Mouse (Mus musculus) heart, embryonic 15.5 days (tissue): ENCODE results near the gene C530008M17Rik. TPM values are rescaled to one million over a fixed set of nuclear protein-coding genes. Genes with fewer than 3 reads are reported as not detected.

Source experiments
- ATAC-seq: fragments of 200-750 bp; cut with Nextera tagmentation; replicated peaks from 2 replicates; pipeline ENCODE4 v1.8.0; 2017; ENCODE audit warnings: low read depth, moderate TSS enrichment; ENCODE audit not compliant: insufficient number of reproducible peaks, insufficient read depth, low FRiP score
- H3K27ac ChIP-seq: fragments of 300-500 bp; sonication (generic); 2 replicates; pipeline ENCODE4 v1.5.1; 2015; ENCODE audit warnings: mild to moderate bottlenecking, inconsistent platforms
- H3K27me3 ChIP-seq: fragments of 300-500 bp; sonication (generic); 2 replicates; pipeline ENCODE4 v1.6.1; 2015; ENCODE audit warnings: inconsistent platforms
- H3K36me3 ChIP-seq: fragments of 300-500 bp; sonication (generic); 2 replicates; pipeline ENCODE4 v1.6.1; 2015; ENCODE audit warnings: mild to moderate bottlenecking, inconsistent platforms
- H3K4me1 ChIP-seq: fragments of 300-500 bp; sonication (generic); replicated peaks from 2 replicates; pipeline ENCODE4 v1.6.1; 2015; ENCODE audit warnings: inconsistent platforms
- H3K4me2 ChIP-seq: fragments of 300-500 bp; sonication (generic); 2 replicates; pipeline ENCODE4 v1.6.1; 2015; ENCODE audit warnings: inconsistent platforms, mild to moderate bottlenecking, moderate library complexity
- H3K4me3 ChIP-seq: fragments of 300-500 bp; sonication (generic); 2 replicates; pipeline ENCODE4 v1.5.1; 2015; ENCODE audit warnings: mild to moderate bottlenecking, inconsistent platforms
- H3K9ac ChIP-seq: fragments of 300-500 bp; sonication (generic); 2 replicates; pipeline ENCODE4 v1.6.1; 2015; ENCODE audit warnings: mild to moderate bottlenecking, inconsistent platforms
- H3K9me3 ChIP-seq: fragments of 300-500 bp; sonication (generic); replicated peaks from 2 replicates; pipeline ENCODE4 v1.6.1; 2016; ENCODE audit warnings: inconsistent platforms
- WGBS: fragments of 180-500 bp; shearing (Covaris S2); methylation state at CpG from one replicate; pipeline ENCODE4 v1.1.7; 2015; ENCODE audit warnings: mixed read lengths; 5-methylcytosine and 5-hydroxymethylcytosine counted together
- polyA plus RNA-seq: library from polyadenylated mRNA; unstranded; fragments of >200 nt; fragmentation: Nextera tagmentation; extraction: Ambion mirVana; gene quantifications from 2 replicates; pipeline ENCODE4 v1.2.1, GENCODE M21; 2015

Gene C530008M17Rik
- polyA plus RNA-seq, 1 experiment from 2014 or later, result 32.4 TPM

GRCm38 (mm10) chr5:76644234-76644633 lies 12.1 kb upstream of the C530008M17Rik start:
- WGBS, result 92% methylated on average over 7 of the region's 7 CpGs
- Histone ChIP-seq H3K9me3 (no peaks in the 10 kb centered on the region), H3K4me2 (no peak overlapping the region), H3K4me3 (no peak overlapping the region), H3K27ac (no peak overlapping the region), H3K9ac (no peak overlapping the region), H3K36me3 (peaks cover 32% of the 10 kb centered on the region), H3K4me1 (no peaks in the 10 kb centered on the region), H3K27me3 (no peaks in the 10 kb centered on the region)
- ATAC-seq, result no peak

GRCm38 (mm10) chr5:76645091-76645868 lies 11.0 kb upstream of the C530008M17Rik start:
- Histone ChIP-seq H3K27me3 (no peaks in the 10 kb centered on the region), H3K27ac (no peak overlapping the region), H3K9ac (no peak overlapping the region), H3K4me1 (no peaks in the 10 kb centered on the region), H3K36me3 (peaks cover 24% of the 10 kb centered on the region), H3K9me3 (no peaks in the 10 kb centered on the region), H3K4me2 (no peak overlapping the region), H3K4me3 (no peak overlapping the region)
- 88% methylated on average over 10 of the region's 10 CpGs for WGBS
- ATAC-seq, result no peak

DNA sequence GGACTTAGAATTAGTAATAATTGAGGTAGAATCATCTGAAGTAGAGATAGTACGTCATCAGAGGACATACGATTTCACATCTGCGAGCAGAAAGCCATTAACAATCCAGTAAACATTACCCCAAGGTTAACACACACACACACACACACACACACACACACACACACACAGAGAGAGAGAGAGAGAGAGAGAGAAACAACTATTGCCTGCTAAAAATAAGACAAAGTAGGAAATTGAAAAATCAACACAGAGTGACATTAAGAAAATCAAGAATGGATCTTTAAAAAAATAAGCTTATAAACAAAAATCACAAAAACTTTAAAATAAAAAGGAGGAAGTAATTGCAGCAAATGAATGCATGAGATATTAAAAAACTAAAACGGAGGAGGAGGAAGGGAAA lies 6.4 kb upstream of the C530008M17Rik start:
- ATAC-seq, result no peak
- H3K4me3 ChIP-seq, result no peak overlapping the region
- H3K4me2 ChIP-seq, result no peak overlapping the region
- H3K27me3 ChIP-seq, result no peaks in the 10 kb centered on the region
- H3K4me1 ChIP-seq, result no peaks in the 10 kb centered on the region
- H3K9ac ChIP-seq, result no peak overlapping the region
- no peaks in the 10 kb centered on the region for H3K9me3 ChIP-seq
- H3K36me3 ChIP-seq, result peaks cover 4% of the 10 kb centered on the region; the same call in 1 of the 2 replicates
- no peak overlapping the region for H3K27ac ChIP-seq
- 75% methylated on average over 4 of the region's 4 CpGs for WGBS

- Histone ChIP-seq H3K4me1 (no peaks in the 10 kb centered on the region), H3K36me3 (peaks cover 3% of the 10 kb centered on the region; the same call in 1 of the 2 replicates), H3K4me3 (no peak overlapping the region), H3K27me3 (no peaks in the 10 kb centered on the region), H3K9ac (no peak overlapping the region), H3K9me3 (no peaks in the 10 kb centered on the region), H3K27ac (no peak overlapping the region), H3K4me2 (no peak overlapping the region)
- no peak for ATAC-seq
- WGBS, result 65% methylated on average over 5 of the region's 5 CpGs
These were observed 5.1 kb upstream of the C530008M17Rik start for GRCm38 (mm10) chr5:76651151-76651725.

GRCm38 (mm10) chr5:76657245-76658083 lies 1.2 kb downstream of the C530008M17Rik start:
- Histone ChIP-seq H3K4me3 (peak overlapping the region; percentile 72), H3K9me3 (no peaks in the 10 kb centered on the region), H3K27ac (no peak overlapping the region), H3K36me3 (no peaks in the 10 kb centered on the region), H3K9ac (peak overlapping the region; percentile 68), H3K4me2 (peak overlapping the region; percentile 98), H3K27me3 (peaks cover 3% of the 10 kb centered on the region; the same call in 1 of the 2 replicates), H3K4me1 (peaks cover 4% of the 10 kb centered on the region; the same call in 1 of the 2 replicates)
- peak; percentile 93 for ATAC-seq
- WGBS, result under 1% methylated on average over 75 of the region's 80 CpGs

DNA sequence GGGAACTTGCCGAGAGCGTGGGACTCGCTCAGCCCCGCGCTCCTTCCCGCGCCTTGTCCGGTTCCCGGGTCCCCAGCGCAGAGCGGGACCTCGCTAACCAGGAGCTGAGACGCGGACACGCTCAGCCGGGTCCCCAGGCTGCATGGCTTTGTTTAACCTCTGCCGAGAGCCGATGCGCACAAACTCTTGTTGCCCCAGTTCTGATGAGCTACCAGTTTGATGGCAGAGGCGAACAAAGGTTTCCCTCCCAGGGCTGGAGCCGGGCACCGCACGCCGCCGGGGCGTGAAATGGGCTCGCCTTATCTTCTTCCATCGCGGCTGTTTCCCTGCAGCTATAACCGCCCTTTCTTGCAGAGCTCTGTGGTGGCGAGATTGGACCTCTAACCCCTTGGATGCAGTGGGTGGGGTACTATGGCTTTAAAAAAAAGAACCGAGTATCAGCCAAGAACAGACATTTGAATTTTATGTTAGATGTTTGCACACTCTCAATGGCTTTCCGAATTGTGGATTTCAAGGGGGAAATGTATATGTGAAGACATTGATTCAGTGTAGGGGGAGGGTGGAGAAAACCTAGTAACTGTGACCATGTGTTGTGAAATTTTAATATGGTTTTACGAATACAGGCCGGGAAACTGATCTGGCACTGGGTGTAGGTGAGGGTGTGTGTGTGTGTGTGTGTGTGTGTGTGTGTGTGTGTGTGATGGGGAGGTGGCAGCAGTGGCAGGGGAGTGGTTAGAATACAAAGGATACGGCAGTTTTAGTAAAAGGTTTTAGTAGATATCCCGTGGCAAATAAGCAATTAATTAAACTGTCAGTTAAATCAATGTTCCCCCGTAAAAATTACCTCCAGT lies 2.0 kb downstream of the C530008M17Rik start:
- no peaks in the 10 kb centered on the region for H3K36me3 ChIP-seq
- H3K9ac ChIP-seq, result peak overlapping the region; percentile 68
- H3K9me3 ChIP-seq, result no peaks in the 10 kb centered on the region
- 8% methylated on average over 38 of the region's 38 CpGs for WGBS
- no peak overlapping the region for H3K27ac ChIP-seq
- peak; percentile 60 for ATAC-seq
- peak overlapping the region; percentile 72 for H3K4me3 ChIP-seq
- peaks cover 3% of the 10 kb centered on the region; the same call in 1 of the 2 replicates for H3K27me3 ChIP-seq
- peaks cover 4% of the 10 kb centered on the region; the same call in 1 of the 2 replicates for H3K4me1 ChIP-seq
- peak overlapping the region; percentile 98 for H3K4me2 ChIP-seq

DNA sequence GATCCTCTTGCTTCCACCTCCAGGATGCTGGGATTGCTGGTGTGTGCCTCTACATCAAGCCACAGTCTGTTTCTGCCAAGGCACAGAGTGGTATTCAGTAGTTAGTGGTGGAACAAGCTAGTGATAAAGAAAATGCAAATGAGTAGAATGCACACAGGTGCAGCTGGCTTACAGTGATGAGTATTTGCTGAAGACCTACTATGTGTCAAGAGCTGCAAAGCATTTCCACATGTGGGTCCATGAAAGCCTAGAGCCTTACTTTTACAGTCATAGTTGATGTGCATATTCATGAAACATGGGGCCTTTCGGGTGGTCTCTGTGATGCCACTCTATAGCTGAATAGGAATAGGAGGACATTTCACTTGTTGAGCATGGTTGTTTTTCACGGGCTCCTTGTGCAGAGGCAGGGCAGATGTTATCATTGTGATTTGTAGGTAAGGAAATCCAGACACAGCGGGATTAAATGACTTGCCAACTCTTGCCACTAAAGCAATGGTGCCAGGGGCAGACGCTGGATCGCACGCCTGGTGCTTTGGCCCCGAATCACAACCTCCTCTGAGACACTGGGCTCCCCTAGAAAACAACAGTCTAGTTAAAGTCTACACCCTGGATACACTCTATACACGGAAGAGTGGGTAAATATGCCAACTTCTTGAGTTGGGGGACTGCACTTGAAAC lies 3.8 kb downstream of the C530008M17Rik start:
- no peak overlapping the region for H3K9ac ChIP-seq
- H3K4me1 ChIP-seq, result peaks cover 4% of the 10 kb centered on the region; the same call in 1 of the 2 replicates
- no peak overlapping the region for H3K27ac ChIP-seq
- WGBS, result 85% methylated on average over 8 of the region's 8 CpGs
- peaks cover 3% of the 10 kb centered on the region; the same call in 1 of the 2 replicates for H3K27me3 ChIP-seq
- ATAC-seq, result no peak
- no peaks in the 10 kb centered on the region for H3K36me3 ChIP-seq
- H3K4me2 ChIP-seq, result no peak overlapping the region
- H3K4me3 ChIP-seq, result no peak overlapping the region
- no peaks in the 10 kb centered on the region for H3K9me3 ChIP-seq

DNA sequence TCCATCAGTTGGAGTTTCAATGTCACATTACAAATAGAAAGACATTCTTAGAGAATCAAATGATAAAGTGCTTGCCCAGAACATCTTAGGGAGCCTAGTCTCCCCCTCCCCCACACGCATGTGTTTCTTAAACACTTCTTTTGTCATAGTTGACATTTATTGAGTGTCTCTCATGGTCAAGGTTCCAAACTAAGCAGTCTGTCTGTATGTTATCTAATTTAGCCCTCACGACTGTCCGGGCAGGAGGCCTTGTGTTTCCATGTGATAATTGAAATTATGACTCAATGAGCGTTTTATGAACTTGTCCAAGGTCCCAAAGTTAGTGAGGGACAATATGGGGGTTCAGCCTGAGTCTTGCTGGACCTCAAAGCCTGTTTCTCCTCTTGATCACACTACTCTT lies 5.0 kb downstream of the C530008M17Rik start:
- Histone ChIP-seq H3K27me3 (peaks cover 3% of the 10 kb centered on the region; the same call in 1 of the 2 replicates), H3K4me2 (no peak overlapping the region), H3K9me3 (no peaks in the 10 kb centered on the region), H3K36me3 (no peaks in the 10 kb centered on the region), H3K9ac (no peak overlapping the region), H3K4me3 (no peak overlapping the region), H3K27ac (no peak overlapping the region), H3K4me1 (peaks cover 4% of the 10 kb centered on the region; the same call in 1 of the 2 replicates)
- WGBS, result 54% methylated on average over 4 of the region's 4 CpGs
- ATAC-seq, result no peak

- Histone ChIP-seq H3K4me3 (no peak overlapping the region), H3K9me3 (no peaks in the 10 kb centered on the region), H3K9ac (no peak overlapping the region), H3K27me3 (0 out of 2 replicates have a peak, but pooled peaks cover 3% of the 10 kb centered on the region), H3K4me1 (no peaks in the 10 kb centered on the region), H3K36me3 (no peaks in the 10 kb centered on the region), H3K4me2 (no peak overlapping the region), H3K27ac (no peak overlapping the region)
- no peak for ATAC-seq
- WGBS, result 79% methylated on average over 7 of the region's 7 CpGs
These were observed 8.6 kb downstream of the C530008M17Rik start for GRCm38 (mm10) chr5:76664936-76665335.

DNA sequence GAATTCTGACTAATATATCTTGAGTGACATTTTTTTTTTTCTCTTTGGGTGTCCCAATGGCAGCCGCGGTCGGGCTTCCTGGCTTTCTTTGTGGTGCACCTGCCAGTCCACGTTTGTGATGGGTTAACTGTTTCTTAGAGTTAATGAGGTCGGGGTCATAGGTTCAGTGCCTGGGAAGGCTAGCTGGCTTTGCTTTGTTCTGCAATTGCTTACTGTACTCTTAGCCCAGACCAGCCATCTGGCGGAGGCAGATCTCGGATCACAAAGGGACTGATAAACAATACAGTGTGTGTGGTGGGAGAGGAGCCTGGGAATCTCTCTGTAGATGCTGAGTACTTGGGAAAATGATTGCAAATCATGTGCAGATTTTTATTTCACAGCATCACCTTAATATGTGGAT lies 9.1 kb downstream of the C530008M17Rik start:
- 46% methylated on average over 7 of the region's 7 CpGs for WGBS
- H3K4me2 ChIP-seq, result no peak overlapping the region
- ATAC-seq, result no peak

More for the DNA sequence above, 9.1 kb downstream of the C530008M17Rik start:
- Histone ChIP-seq H3K36me3 (no peaks in the 10 kb centered on the region), H3K4me3 (no peak overlapping the region), H3K27me3 (0 out of 2 replicates have a peak, but pooled peaks cover under 1% of the 10 kb centered on the region), H3K4me1 (no peaks in the 10 kb centered on the region), H3K9me3 (no peaks in the 10 kb centered on the region), H3K27ac (no peak overlapping the region), H3K9ac (no peak overlapping the region)
